Mouse (Mus musculus): Measurements from ENCODE around the gene Wbp2nl. TPM values are rescaled to one million over a fixed set of nuclear protein-coding genes. Genes with fewer than 3 reads are reported as not detected.
"Not testable (repeated sequence)": the region's sequence is repeated elsewhere in the genome, so short reads cannot be mapped to it uniquely, and the experiment has no call there.

The Wbp2nl gene
- polyA plus RNA-seq, 1 experiment from 2014 or later, result not detected

GRCm38 (mm10) chr15:82354126-82354945, 55.6 kb downstream of the Wbp2nl start, which contains the start of gene Ndufa6:
Ndufa6 (minus strand) TSS chr15:82354322.
- peak within 1 kb of the TSS; percentile 83 for H3K27ac ChIP-seq (replicated peaks; ENCODE audit: low read depth, low read length)
- H3K9ac ChIP-seq (ENCODE audit: low read depth, low read length), result peak within 1 kb of the TSS; percentile 92
- peak within 1 kb of the TSS; percentile 73 for H3K4me2 ChIP-seq (ENCODE audit: low read depth, low read length)
- ATAC-seq (ENCODE audit: low read depth) (peak; percentile 100), DNase-seq (ENCODE audit: low spot score) (peak; percentile 99)
- peaks cover 8% of the 10 kb centered on the region for H3K4me1 ChIP-seq (ENCODE audit: control insufficient read depth, insufficient read depth, low read length)
- H3K4me3 ChIP-seq (ENCODE audit: low read depth, low read length), result peak within 1 kb of the TSS; percentile 84
- no peaks in the 10 kb centered on the region for H3K9me3 ChIP-seq (ENCODE audit: control insufficient read depth, low read length)
- H3K27me3 ChIP-seq (replicated peaks; ENCODE audit: control insufficient read depth, insufficient read depth, low read length), result no peaks in the 10 kb centered on the region
- H3K36me3 ChIP-seq (ENCODE audit: control insufficient read depth, insufficient read depth, low read length), result peaks cover 19% of the 10 kb centered on the region
- WGBS, result 1% methylated on average over 40 of the region's 57 CpGs

DNA sequence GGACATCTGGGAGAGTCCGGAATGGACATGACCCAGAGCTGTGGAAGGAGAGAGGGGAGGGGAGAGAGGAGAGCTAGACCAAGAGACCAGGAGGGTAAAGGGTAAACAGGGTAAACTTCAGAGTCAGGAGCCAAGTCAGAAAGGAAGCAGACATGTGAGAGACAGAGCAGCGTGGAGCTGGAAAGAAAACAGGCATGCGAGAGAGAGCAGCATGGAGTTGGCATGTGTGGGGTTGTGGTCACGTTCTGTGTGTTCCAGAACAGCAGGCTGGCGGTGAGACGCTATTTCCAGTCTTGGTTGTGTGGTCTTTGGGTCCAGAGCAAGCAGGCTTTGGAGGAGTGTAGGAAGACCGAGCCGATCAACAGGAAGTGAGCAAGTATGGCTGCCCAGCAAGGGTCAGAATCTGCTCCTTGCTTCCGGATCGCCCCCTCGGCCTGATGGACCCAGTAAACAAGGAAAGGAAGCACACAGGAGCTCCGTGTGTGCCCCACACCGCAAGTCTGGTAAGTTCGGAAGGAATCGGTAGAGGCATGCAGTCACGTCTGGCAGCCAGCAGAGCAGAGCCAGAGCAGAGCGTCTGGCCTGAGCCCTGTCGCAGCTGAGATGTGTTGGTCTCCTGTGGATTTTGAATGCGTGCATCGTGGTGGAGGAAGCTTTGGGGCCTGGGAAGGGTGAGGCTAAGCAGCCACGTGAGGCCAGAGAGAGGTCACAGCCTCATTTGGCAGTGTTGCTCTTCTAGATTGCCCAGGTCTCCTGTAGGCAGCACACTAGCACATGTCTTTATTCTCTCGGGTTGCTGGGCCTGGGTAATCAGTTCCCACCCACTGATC, 59.9 kb downstream of the Wbp2nl start:
- Histone ChIP-seq H3K9ac (ENCODE audit: low read depth, low read length) (0 out of 2 replicates have a peak overlapping the region, but pooled peaks have one; percentile 16), H3K27ac (replicated peaks; ENCODE audit: low read depth, low read length) (peak overlapping the region; percentile 45; the same call in 1 of the 2 replicates)

GRCm38 (mm10) chr15:82361459-82362018, 62.8 kb downstream of the Wbp2nl start:
- ATAC-seq (ENCODE audit: low read depth) (peak; percentile 88), DNase-seq (ENCODE audit: low spot score) (peak; percentile 60)
- no peaks in the 10 kb centered on the region for H3K27me3 ChIP-seq (replicated peaks; ENCODE audit: control insufficient read depth, insufficient read depth, low read length)
- H3K4me3 ChIP-seq (ENCODE audit: low read depth, low read length), result no peak overlapping the region
- no peak overlapping the region; the same call in 1 of the 2 replicates for H3K27ac ChIP-seq (replicated peaks; ENCODE audit: low read depth, low read length)
- no peaks in the 10 kb centered on the region for H3K36me3 ChIP-seq (ENCODE audit: control insufficient read depth, insufficient read depth, low read length)
- no peak overlapping the region for H3K4me2 ChIP-seq (ENCODE audit: low read depth, low read length)
- H3K9ac ChIP-seq (ENCODE audit: low read depth, low read length), result no peak overlapping the region
- no peaks in the 10 kb centered on the region for H3K4me1 ChIP-seq (ENCODE audit: control insufficient read depth, insufficient read depth, low read length)
- no peaks in the 10 kb centered on the region for H3K9me3 ChIP-seq (ENCODE audit: control insufficient read depth, low read length)
- WGBS, result 58% methylated on average over 11 of the region's 11 CpGs

More for the DNA sequence above, 59.9 kb downstream of the Wbp2nl start:
- Histone ChIP-seq H3K27me3 (replicated peaks; ENCODE audit: control insufficient read depth, insufficient read depth, low read length) (no peaks in the 10 kb centered on the region), H3K4me3 (ENCODE audit: low read depth, low read length) (no peak overlapping the region), H3K4me1 (ENCODE audit: control insufficient read depth, insufficient read depth, low read length) (no peaks in the 10 kb centered on the region), H3K36me3 (ENCODE audit: control insufficient read depth, insufficient read depth, low read length) (no peaks in the 10 kb centered on the region), H3K9me3 (ENCODE audit: control insufficient read depth, low read length) (no peaks in the 10 kb centered on the region), H3K4me2 (ENCODE audit: low read depth, low read length) (no peak overlapping the region)
- no peak for DNase-seq (ENCODE audit: low spot score)
- no peak for ATAC-seq (ENCODE audit: low read depth)
- WGBS, result 57% methylated on average over 22 of the region's 22 CpGs

- Histone ChIP-seq H3K9ac (ENCODE audit: low read depth, low read length) (no peak overlapping the region), H3K4me3 (ENCODE audit: low read depth, low read length) (no peak overlapping the region), H3K36me3 (ENCODE audit: control insufficient read depth, insufficient read depth, low read length) (no peaks in the 10 kb centered on the region), H3K27me3 (replicated peaks; ENCODE audit: control insufficient read depth, insufficient read depth, low read length) (no peaks in the 10 kb centered on the region), H3K9me3 (ENCODE audit: control insufficient read depth, low read length) (no peaks in the 10 kb centered on the region), H3K4me1 (ENCODE audit: control insufficient read depth, insufficient read depth, low read length) (no peaks in the 10 kb centered on the region), H3K4me2 (ENCODE audit: low read depth, low read length) (no peak overlapping the region), H3K27ac (replicated peaks; ENCODE audit: low read depth, low read length) (no peak overlapping the region; the same call in 1 of the 2 replicates)
- DNase-seq (ENCODE audit: low spot score) (peak; percentile 38), ATAC-seq (ENCODE audit: low read depth) (no peak; the same call in 1 of the 2 replicates)
- 88% methylated on average over 3 of the region's 4 CpGs for WGBS
These were observed 63.5 kb downstream of the Wbp2nl start for GRCm38 (mm10) chr15:82362234-82362633.

DNA sequence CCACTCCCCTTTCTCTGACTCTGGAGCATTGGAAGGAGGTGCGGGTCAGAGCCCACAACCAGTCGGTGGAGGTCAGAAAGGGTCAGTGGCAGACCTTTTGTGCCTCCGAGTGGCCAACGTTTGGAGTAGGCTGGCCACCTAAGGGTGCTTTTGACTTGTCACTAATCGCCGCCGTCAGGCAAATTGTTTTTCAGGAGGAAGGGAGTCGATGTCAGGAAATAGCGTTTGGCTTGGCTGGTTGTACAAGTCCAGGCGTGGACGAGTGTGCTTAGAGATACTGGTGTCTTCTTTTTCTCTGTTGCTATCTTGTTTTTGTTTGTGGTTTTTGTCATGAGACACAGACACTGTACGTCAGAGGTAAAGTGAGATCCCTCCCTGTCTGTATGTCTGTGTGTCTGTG, 65.0 kb downstream of the Wbp2nl start:
- H3K4me2 ChIP-seq (ENCODE audit: low read depth, low read length); H3K27me3 ChIP-seq (replicated peaks; ENCODE audit: control insufficient read depth, insufficient read depth, low read length); ATAC-seq (ENCODE audit: low read depth); DNase-seq (ENCODE audit: low spot score); H3K4me3 ChIP-seq (ENCODE audit: low read depth, low read length); H3K36me3 ChIP-seq (ENCODE audit: control insufficient read depth, insufficient read depth, low read length); H3K27ac ChIP-seq (replicated peaks; ENCODE audit: low read depth, low read length); H3K4me1 ChIP-seq (ENCODE audit: control insufficient read depth, insufficient read depth, low read length); H3K9ac ChIP-seq (ENCODE audit: low read depth, low read length); H3K9me3 ChIP-seq (ENCODE audit: control insufficient read depth, low read length): not testable (repeated sequence)
- WGBS, result 83% methylated on average over 7 of the region's 12 CpGs

Other genes with a start within 250 kb of the Wbp2nl start
- not detected in 2 replicates for gene 4930407I10Rik, start 239.8 kb upstream of the Wbp2nl start, polyA plus RNA-seq (2014; fragmentation: Nextera tagmentation; extraction: Ambion mirVana)
- 0.14 TPM in 1 of 2 replicates, not detected in the other for gene Mei1, start 229.0 kb upstream of the Wbp2nl start, polyA plus RNA-seq (2014; fragmentation: Nextera tagmentation; extraction: Ambion mirVana)
- gene Ccdc134, start 171.0 kb upstream of the Wbp2nl start, polyA plus RNA-seq (2014; fragmentation: Nextera tagmentation; extraction: Ambion mirVana), result 29.6 and 30.2 TPM in 2 replicates
- gene Srebf2, start 151.8 kb upstream of the Wbp2nl start, polyA plus RNA-seq (2014; fragmentation: Nextera tagmentation; extraction: Ambion mirVana), result 99.2 and 123 TPM in 2 replicates
- 0.93 and 1.4 TPM in 2 replicates for gene Shisa8, start 86.1 kb upstream of the Wbp2nl start, polyA plus RNA-seq (2014; fragmentation: Nextera tagmentation; extraction: Ambion mirVana)
- 0.17 and 0.40 TPM in 2 replicates for gene Tnfrsf13c, start 74.6 kb upstream of the Wbp2nl start, polyA plus RNA-seq (2014; fragmentation: Nextera tagmentation; extraction: Ambion mirVana)
- 51.7 and 63.5 TPM in 2 replicates for gene Cenpm, start 54.2 kb upstream of the Wbp2nl start, polyA plus RNA-seq (2014; fragmentation: Nextera tagmentation; extraction: Ambion mirVana)
- gene 1500009C09Rik, start 46.6 kb upstream of the Wbp2nl start, polyA plus RNA-seq (2014; fragmentation: Nextera tagmentation; extraction: Ambion mirVana), result 0.25 TPM in 1 of 2 replicates, not detected in the other
- 13.7 and 16.7 TPM in 2 replicates for gene Sept3, start 24.1 kb upstream of the Wbp2nl start, polyA plus RNA-seq (2014; fragmentation: Nextera tagmentation; extraction: Ambion mirVana)
- gene Naga, start 40.0 kb downstream of the Wbp2nl start, polyA plus RNA-seq (2014; fragmentation: Nextera tagmentation; extraction: Ambion mirVana), result 55.7 and 65.8 TPM in 2 replicates
- gene Pheta2, start 40.0 kb downstream of the Wbp2nl start, polyA plus RNA-seq (2014; fragmentation: Nextera tagmentation; extraction: Ambion mirVana), result 12.9 and 15.3 TPM in 2 replicates
- 242 and 262 TPM in 2 replicates for gene Smdt1, start 40.0 kb downstream of the Wbp2nl start, polyA plus RNA-seq (2014; fragmentation: Nextera tagmentation; extraction: Ambion mirVana)
- 325 and 390 TPM in 2 replicates for gene Ndufa6, start 55.4 kb downstream of the Wbp2nl start, polyA plus RNA-seq (2014; fragmentation: Nextera tagmentation; extraction: Ambion mirVana)
- gene Cyp2d22, start 81.3 kb downstream of the Wbp2nl start, polyA plus RNA-seq (2014; fragmentation: Nextera tagmentation; extraction: Ambion mirVana), result 5.4 and 5.6 TPM in 2 replicates
- not detected in 2 replicates for gene Cyp2d11, start 95.1 kb downstream of the Wbp2nl start, polyA plus RNA-seq (2014; fragmentation: Nextera tagmentation; extraction: Ambion mirVana)
- not detected in 2 replicates for gene Cyp2d10, start 108.2 kb downstream of the Wbp2nl start, polyA plus RNA-seq (2014; fragmentation: Nextera tagmentation; extraction: Ambion mirVana)
- gene Cyp2d9, start 134.5 kb downstream of the Wbp2nl start, polyA plus RNA-seq (2014; fragmentation: Nextera tagmentation; extraction: Ambion mirVana), result not detected in 2 replicates

All from embryonic facial prominence, embryonic 14.5 days (tissue).